Mouse (Mus musculus): ENCODE measurements around the gene Adprm. TPM values are rescaled to one million over a fixed set of nuclear protein-coding genes. Genes with fewer than 3 reads are reported as not detected.
"Not testable (repeated sequence)": the region's sequence is repeated elsewhere in the genome, so short reads cannot be mapped to it uniquely, and the experiment has no call there.

The Adprm gene
- total RNA-seq, 1 experiment: 27.3 TPM

DNA sequence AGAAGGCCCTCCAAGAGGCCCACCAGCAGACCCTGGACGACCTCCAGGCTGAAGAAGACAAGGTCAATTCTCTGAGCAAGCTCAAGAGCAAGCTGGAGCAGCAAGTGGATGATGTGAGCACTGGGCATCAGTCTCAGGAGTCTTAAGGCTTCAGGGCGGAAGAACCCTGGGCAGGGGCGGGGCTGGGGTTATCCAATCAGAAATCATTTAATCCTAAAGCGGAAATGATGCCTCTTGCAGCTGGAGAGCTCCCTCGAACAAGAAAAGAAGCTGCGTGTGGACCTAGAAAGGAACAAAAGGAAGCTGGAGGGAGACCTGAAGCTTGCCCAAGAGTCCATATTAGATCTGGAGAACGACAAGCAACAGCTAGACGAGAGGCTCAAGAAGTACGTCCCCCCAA is 40.8 kb upstream of the Adprm start:
- Histone ChIP-seq H3K36me3 (ENCODE audit: control insufficient read depth, insufficient read depth, low read length, poor library complexity, severe bottlenecking) (no peaks in the 10 kb centered on the region), H3K4me3 (ENCODE audit: insufficient read depth in 1 of 2, low read depth in 1 of 2, low read length in 2 of 2, poor library complexity in 1 of 2, severe bottlenecking in 1 of 2) (no peak overlapping the region), H3K4me1 (ENCODE audit: control insufficient read depth in 2 of 2, insufficient read depth in 2 of 2, low read length in 2 of 2, poor library complexity in 1 of 2) (0 out of 4 replicates have a peak, but pooled peaks cover 0 to 2% of the 10 kb centered on the region in 2 experiments), H3K27ac (ENCODE audit: insufficient read depth, low read depth, low read length, poor library complexity, severe bottlenecking) (no peak overlapping the region), H3K9me3 (ENCODE audit: control insufficient read depth, insufficient read depth, low read depth, low read length) (no peaks in the 10 kb centered on the region), H3K9ac (ENCODE audit: insufficient read depth, low read depth, low read length, poor library complexity, severe bottlenecking) (no peak overlapping the region)
- in situ Hi-C loops (cut with MboI; ENCODE audit: low sequenced_read_pairs in 2 of 2, unreplicated experiment in 2 of 2): no loop called here
- no peak for DNase-seq (ENCODE audit: low read depth, low spot score)
- TF ChIP-seq HCFC1 (IDR thresholded peaks at IDR 0.05; ENCODE audit: borderline replicate concordance, insufficient read depth, low read length) (no peak), ZC3H11A (IDR thresholded peaks at IDR 0.05; ENCODE audit: borderline replicate concordance, low read depth, low read length) (no peak), ZNF384 (IDR thresholded peaks at IDR 0.05; ENCODE audit: low read depth, low read length) (no peak)

DNA sequence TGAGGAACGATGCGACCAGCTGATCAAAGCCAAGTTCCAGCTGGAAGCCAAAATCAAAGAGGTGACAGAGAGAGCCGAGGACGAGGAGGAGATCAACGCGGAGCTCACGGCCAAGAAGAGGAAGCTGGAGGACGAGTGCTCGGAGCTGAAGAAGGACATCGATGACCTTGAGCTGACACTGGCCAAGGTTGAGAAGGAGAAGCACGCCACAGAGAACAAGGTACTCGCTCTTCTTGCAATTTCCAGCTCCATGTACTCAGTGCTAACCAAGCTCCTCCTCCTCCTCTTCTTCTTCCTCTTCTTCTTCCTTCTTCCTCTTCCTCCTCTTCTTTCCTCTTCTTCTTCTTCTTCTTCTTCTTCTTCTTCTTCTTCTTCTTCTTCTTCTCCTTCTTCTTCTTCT is 40.0 kb upstream of the Adprm start:
- DNase-seq (ENCODE audit: low read depth, low spot score); H3K9ac ChIP-seq (ENCODE audit: insufficient read depth, low read depth, low read length, poor library complexity, severe bottlenecking); in situ Hi-C loops (cut with MboI; ENCODE audit: low sequenced_read_pairs in 2 of 2, unreplicated experiment in 2 of 2); H3K27ac ChIP-seq (ENCODE audit: insufficient read depth, low read depth, low read length, poor library complexity, severe bottlenecking); H3K4me1 ChIP-seq (ENCODE audit: control insufficient read depth in 2 of 2, insufficient read depth in 2 of 2, low read length in 2 of 2, poor library complexity in 1 of 2); H3K36me3 ChIP-seq (ENCODE audit: control insufficient read depth, insufficient read depth, low read length, poor library complexity, severe bottlenecking); H3K4me3 ChIP-seq (ENCODE audit: insufficient read depth in 1 of 2, low read depth in 1 of 2, low read length in 2 of 2, poor library complexity in 1 of 2, severe bottlenecking in 1 of 2); H3K9me3 ChIP-seq (ENCODE audit: control insufficient read depth, insufficient read depth, low read depth, low read length): not testable (repeated sequence)

DNA sequence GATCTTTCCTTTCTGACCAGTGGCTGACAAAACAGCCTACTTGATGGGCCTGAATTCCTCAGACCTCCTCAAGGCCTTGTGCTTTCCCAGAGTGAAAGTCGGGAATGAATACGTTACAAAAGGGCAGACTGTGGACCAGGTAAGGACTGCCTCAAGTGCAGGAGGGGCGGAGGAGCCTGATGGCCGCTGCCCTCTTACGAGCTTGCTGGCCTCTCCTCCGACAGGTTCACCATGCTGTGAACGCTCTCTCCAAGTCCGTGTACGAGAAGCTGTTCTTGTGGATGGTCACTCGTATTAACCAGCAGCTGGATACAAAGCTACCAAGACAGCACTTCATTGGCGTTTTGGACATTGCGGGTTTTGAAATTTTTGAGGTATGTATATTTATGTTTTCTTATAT is 34.8 kb upstream of the Adprm start:
- Histone ChIP-seq H3K36me3 (ENCODE audit: control insufficient read depth, insufficient read depth, low read length, poor library complexity, severe bottlenecking) (no peaks in the 10 kb centered on the region), H3K27ac (ENCODE audit: insufficient read depth, low read depth, low read length, poor library complexity, severe bottlenecking) (no peak overlapping the region), H3K4me3 (ENCODE audit: insufficient read depth in 1 of 2, low read depth in 1 of 2, low read length in 2 of 2, poor library complexity in 1 of 2, severe bottlenecking in 1 of 2) (no peak overlapping the region), H3K9me3 (ENCODE audit: control insufficient read depth, insufficient read depth, low read depth, low read length) (no peaks in the 10 kb centered on the region), H3K4me1 (ENCODE audit: control insufficient read depth in 2 of 2, insufficient read depth in 2 of 2, low read length in 2 of 2, poor library complexity in 1 of 2) (peaks cover 0 to 5% of the 10 kb centered on the region in 2 experiments; a peak in 1 of 4 replicates), H3K9ac (ENCODE audit: insufficient read depth, low read depth, low read length, poor library complexity, severe bottlenecking) (no peak overlapping the region)
- TF ChIP-seq HCFC1 (IDR thresholded peaks at IDR 0.05; ENCODE audit: borderline replicate concordance, insufficient read depth, low read length) (no peak), CHD2 (IDR thresholded peaks at IDR 0.05; ENCODE audit: low read depth, low read length) (no peak), ZC3H11A (IDR thresholded peaks at IDR 0.05; ENCODE audit: borderline replicate concordance, low read depth, low read length) (no peak), ZNF384 (IDR thresholded peaks at IDR 0.05; ENCODE audit: low read depth, low read length) (no peak), MAFK (IDR thresholded peaks at IDR 0.05; ENCODE audit: insufficient read depth, low read depth, low read length) (no peak)
- no peak for DNase-seq (ENCODE audit: low read depth, low spot score)
- in situ Hi-C loops (cut with MboI; ENCODE audit: low sequenced_read_pairs in 2 of 2, unreplicated experiment in 2 of 2): loop anchor here in 1 of 2 experiments (10.0 kb wide), 1 partner anchor 182 kb away; no protein-coding TSS in a partner anchor

GRCm38 (mm10) chr11:67086467-67087164 is 34.2 kb upstream of the Adprm start:
- H3K4me1 ChIP-seq (ENCODE audit: control insufficient read depth in 2 of 2, insufficient read depth in 2 of 2, low read length in 2 of 2, poor library complexity in 1 of 2): peaks cover 0 to 7% of the 10 kb centered on the region in 2 experiments; a peak in 1 of 4 replicates
- TF ChIP-seq CHD2 (IDR thresholded peaks at IDR 0.05; ENCODE audit: low read depth, low read length) (no peak), HCFC1 (IDR thresholded peaks at IDR 0.05; ENCODE audit: borderline replicate concordance, insufficient read depth, low read length) (no peak), ZC3H11A (IDR thresholded peaks at IDR 0.05; ENCODE audit: borderline replicate concordance, low read depth, low read length) (no peak), ZNF384 (IDR thresholded peaks at IDR 0.05; ENCODE audit: low read depth, low read length) (no peak), MAFK (IDR thresholded peaks at IDR 0.05; ENCODE audit: insufficient read depth, low read depth, low read length) (no peak)
- no peaks in the 10 kb centered on the region for H3K9me3 ChIP-seq (ENCODE audit: control insufficient read depth, insufficient read depth, low read depth, low read length)
- no peaks in the 10 kb centered on the region for H3K36me3 ChIP-seq (ENCODE audit: control insufficient read depth, insufficient read depth, low read length, poor library complexity, severe bottlenecking)
- DNase-seq (ENCODE audit: low read depth, low spot score): no peak
- H3K4me3 ChIP-seq (ENCODE audit: insufficient read depth in 1 of 2, low read depth in 1 of 2, low read length in 2 of 2, poor library complexity in 1 of 2, severe bottlenecking in 1 of 2): no peak overlapping the region
- no peak overlapping the region for H3K9ac ChIP-seq (ENCODE audit: insufficient read depth, low read depth, low read length, poor library complexity, severe bottlenecking)
- in situ Hi-C loops (cut with MboI; ENCODE audit: low sequenced_read_pairs in 2 of 2, unreplicated experiment in 2 of 2): loop anchor here in 1 of 2 experiments (10.0 kb wide), 1 partner anchor 182 kb away; no protein-coding TSS in a partner anchor
- no peak overlapping the region for H3K27ac ChIP-seq (ENCODE audit: insufficient read depth, low read depth, low read length, poor library complexity, severe bottlenecking)

DNA sequence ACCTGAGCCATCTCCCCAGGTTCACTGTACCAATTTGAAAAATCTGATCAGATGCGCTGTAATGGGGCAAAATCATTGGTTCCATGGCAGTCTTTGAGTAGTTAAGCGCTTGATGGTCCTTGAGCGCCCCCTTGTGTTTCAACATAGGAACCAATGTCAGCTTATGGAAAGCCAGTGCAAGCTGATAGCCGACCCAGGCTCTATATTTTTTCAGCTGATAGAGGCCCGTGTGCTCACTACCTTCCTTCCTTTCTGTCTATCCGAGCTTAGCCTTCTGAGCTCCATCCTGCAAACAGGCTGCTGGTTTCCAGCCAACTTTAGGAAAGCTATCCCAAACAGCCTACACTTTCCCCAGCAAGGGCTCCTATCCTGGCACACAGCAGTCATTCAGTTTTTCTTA is 33.1 kb upstream of the Adprm start:
- DNase-seq (ENCODE audit: low read depth, low spot score): peak; percentile 84
- peaks cover 0 to 7% of the 10 kb centered on the region in 2 experiments; a peak in 1 of 4 replicates for H3K4me1 ChIP-seq (ENCODE audit: control insufficient read depth in 2 of 2, insufficient read depth in 2 of 2, low read length in 2 of 2, poor library complexity in 1 of 2)
- H3K4me3 ChIP-seq (ENCODE audit: insufficient read depth in 1 of 2, low read depth in 1 of 2, low read length in 2 of 2, poor library complexity in 1 of 2, severe bottlenecking in 1 of 2): no peak overlapping the region
- in situ Hi-C loops (cut with MboI; ENCODE audit: low sequenced_read_pairs in 2 of 2, unreplicated experiment in 2 of 2): loop anchor here in 1 of 2 experiments (10.0 kb wide), 1 partner anchor 181 kb away; no protein-coding TSS in a partner anchor
- H3K9ac ChIP-seq (ENCODE audit: insufficient read depth, low read depth, low read length, poor library complexity, severe bottlenecking): no peak overlapping the region
- H3K27ac ChIP-seq (ENCODE audit: insufficient read depth, low read depth, low read length, poor library complexity, severe bottlenecking): no peak overlapping the region
- no peaks in the 10 kb centered on the region for H3K9me3 ChIP-seq (ENCODE audit: control insufficient read depth, insufficient read depth, low read depth, low read length)
- H3K36me3 ChIP-seq (ENCODE audit: control insufficient read depth, insufficient read depth, low read length, poor library complexity, severe bottlenecking): no peaks in the 10 kb centered on the region
- TF ChIP-seq ZC3H11A (IDR thresholded peaks at IDR 0.05; ENCODE audit: borderline replicate concordance, low read depth, low read length) (peak; percentile 60; the same call in 1 of the 2 replicates), ZNF384 (IDR thresholded peaks at IDR 0.05; ENCODE audit: low read depth, low read length) (no peak)
